Mouse (Mus musculus) limb, embryonic 11.5 days (tissue): ENCODE measurements around the gene Kank1. TPM values are rescaled to one million over a fixed set of nuclear protein-coding genes. Genes with fewer than 3 reads are reported as not detected.

Experiments used
- ATAC-seq: fragments of 200-750 bp; cut with Nextera tagmentation; 2 replicates; pipeline ENCODE4 v1.8.0; 2017; ENCODE audit warnings: low read depth; ENCODE audit not compliant: insufficient number of reproducible peaks, low FRiP score, low TSS enrichment
- DNase-seq: peaks from one replicate; pipeline ENCODE4 v3.0.0-alpha.2; 2015; ENCODE audit warnings: low spot score
- H3K27ac ChIP-seq: fragments of 300-500 bp; sonication (generic); replicated peaks from 2 replicates; pipeline ENCODE4 v1.5.1; 2014; ENCODE audit warnings: low read depth, mild to moderate bottlenecking, low read length
- H3K27me3 ChIP-seq: fragments of 300-500 bp; sonication (generic); 2 replicates; pipeline ENCODE4 v1.6.1; 2014; ENCODE audit warnings: mild to moderate bottlenecking, low read length, mixed read lengths; ENCODE audit not compliant: control insufficient read depth, insufficient read depth
- H3K36me3 ChIP-seq: fragments of 300-500 bp; sonication (generic); 2 replicates; pipeline ENCODE4 v1.6.1; 2014; ENCODE audit warnings: mild to moderate bottlenecking, low read length, moderate library complexity, mixed read lengths; ENCODE audit not compliant: control insufficient read depth, insufficient read depth
- H3K4me1 ChIP-seq: fragments of 300-500 bp; sonication (generic); 2 replicates; pipeline ENCODE4 v1.6.1; 2014; ENCODE audit warnings: low read length, mixed read lengths; ENCODE audit not compliant: control insufficient read depth, insufficient read depth
- H3K4me2 ChIP-seq: fragments of 300-500 bp; sonication (generic); 2 replicates; pipeline ENCODE4 v1.6.1; 2014; ENCODE audit warnings: low read depth, mild to moderate bottlenecking, moderate library complexity; ENCODE audit not compliant: severe bottlenecking
- H3K4me3 ChIP-seq: fragments of 300-500 bp; sonication (generic); 2 replicates; pipeline ENCODE4 v1.5.1; 2014; ENCODE audit warnings: low read depth, low read length
- H3K9ac ChIP-seq: fragments of 300-500 bp; sonication (generic); 2 replicates; pipeline ENCODE4 v1.6.1; 2014; ENCODE audit warnings: mild to moderate bottlenecking, low read length
- H3K9me3 ChIP-seq: fragments of 300-500 bp; sonication (generic); 2 replicates; pipeline ENCODE4 v1.6.1; 2016; ENCODE audit warnings: low read length; ENCODE audit not compliant: control insufficient read depth
- WGBS: fragments of 180-500 bp; shearing (Covaris S2); extraction: QIAGEN DNeasy Blood & Tissue Kit; methylation state at CpG from one replicate; pipeline ENCODE4 v1.1.7; 2014; 5-methylcytosine and 5-hydroxymethylcytosine counted together
- polyA plus RNA-seq: library from polyadenylated mRNA; unstranded; fragments of >200 nt; fragmentation: Nextera tagmentation; extraction: Ambion mirVana; gene quantifications from 2 replicates; pipeline ENCODE4 v1.2.1, GENCODE M21; 2014

Gene Kank1
- polyA plus RNA-seq, 1 experiment from 2014 or later = 41.7 TPM

DNA sequence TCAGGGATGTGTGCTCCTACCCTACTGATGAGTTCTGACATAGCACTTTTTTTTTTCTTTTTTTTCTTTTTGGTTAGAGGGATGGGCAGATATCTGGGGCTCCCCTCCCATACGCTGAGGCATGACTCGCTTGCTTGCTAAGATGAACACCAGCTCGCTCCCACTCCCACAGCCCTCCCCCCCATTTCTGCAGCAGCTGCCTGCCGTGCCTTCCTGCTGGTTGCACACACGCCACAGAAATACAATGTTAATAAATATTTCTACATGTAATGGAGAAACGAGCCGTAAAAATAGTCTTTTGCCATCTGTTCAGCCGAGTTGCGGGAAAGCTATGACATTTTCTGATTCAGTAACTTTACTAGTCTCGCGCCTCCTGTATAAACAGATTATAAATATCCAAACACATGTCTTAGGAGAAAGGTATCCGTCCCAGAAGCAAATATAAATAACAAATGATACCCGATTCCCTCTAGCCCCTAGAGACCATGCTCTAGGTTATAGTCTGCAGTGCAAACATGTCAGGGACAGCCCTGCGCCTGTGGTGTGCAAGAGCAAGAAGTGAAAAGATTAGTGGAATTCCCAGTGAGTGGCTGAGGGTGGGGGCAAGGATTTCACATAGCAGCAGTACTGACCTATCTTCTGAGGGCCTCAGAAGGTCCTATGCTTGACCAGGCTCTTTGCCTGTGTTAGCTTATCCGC lies 114.6 kb downstream of the Kank1 start:
- Histone ChIP-seq H3K4me2 (no peak overlapping the region), H3K27me3 (no peaks in the 10 kb centered on the region), H3K9ac (no peak overlapping the region), H3K27ac (no peak overlapping the region), H3K9me3 (no peaks in the 10 kb centered on the region), H3K4me1 (no peaks in the 10 kb centered on the region; the same call in 1 of the 2 replicates), H3K4me3 (no peak overlapping the region), H3K36me3 (no peaks in the 10 kb centered on the region)
- no peak for DNase-seq
- ATAC-seq = no peak
- 71% methylated on average over 15 of the region's 15 CpGs for whole genome bisulfite sequencing

DNA sequence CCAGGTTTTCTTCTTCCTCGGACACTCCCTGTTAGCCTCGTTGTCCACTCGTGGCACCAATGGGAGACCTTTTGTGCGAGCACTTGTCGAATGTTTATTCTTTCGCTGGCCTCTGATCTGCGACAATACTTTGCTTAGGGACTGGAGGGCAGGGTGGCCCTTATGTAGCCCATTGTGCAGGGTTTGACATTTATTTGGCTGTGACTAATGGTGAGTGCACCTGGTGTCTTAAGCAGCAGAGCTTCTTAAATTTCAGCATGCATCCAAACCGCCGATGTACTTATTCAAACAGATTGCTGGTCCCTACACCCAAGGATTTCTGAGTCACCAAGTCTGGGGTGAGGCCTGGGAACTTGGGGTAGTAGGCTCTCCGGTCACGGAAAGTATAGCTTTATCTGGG lies 120.3 kb downstream of the Kank1 start:
- Histone ChIP-seq H3K4me1 (peaks cover 5% of the 10 kb centered on the region; the same call in 1 of the 2 replicates), H3K9me3 (no peaks in the 10 kb centered on the region), H3K4me2 (no peak overlapping the region), H3K4me3 (no peak overlapping the region), H3K27me3 (no peaks in the 10 kb centered on the region), H3K36me3 (no peaks in the 10 kb centered on the region), H3K27ac (no peak overlapping the region), H3K9ac (no peak overlapping the region)
- ATAC-seq = no peak
- no peak for DNase-seq
- 78% methylated on average over 11 of the region's 11 CpGs for WGBS

DNA sequence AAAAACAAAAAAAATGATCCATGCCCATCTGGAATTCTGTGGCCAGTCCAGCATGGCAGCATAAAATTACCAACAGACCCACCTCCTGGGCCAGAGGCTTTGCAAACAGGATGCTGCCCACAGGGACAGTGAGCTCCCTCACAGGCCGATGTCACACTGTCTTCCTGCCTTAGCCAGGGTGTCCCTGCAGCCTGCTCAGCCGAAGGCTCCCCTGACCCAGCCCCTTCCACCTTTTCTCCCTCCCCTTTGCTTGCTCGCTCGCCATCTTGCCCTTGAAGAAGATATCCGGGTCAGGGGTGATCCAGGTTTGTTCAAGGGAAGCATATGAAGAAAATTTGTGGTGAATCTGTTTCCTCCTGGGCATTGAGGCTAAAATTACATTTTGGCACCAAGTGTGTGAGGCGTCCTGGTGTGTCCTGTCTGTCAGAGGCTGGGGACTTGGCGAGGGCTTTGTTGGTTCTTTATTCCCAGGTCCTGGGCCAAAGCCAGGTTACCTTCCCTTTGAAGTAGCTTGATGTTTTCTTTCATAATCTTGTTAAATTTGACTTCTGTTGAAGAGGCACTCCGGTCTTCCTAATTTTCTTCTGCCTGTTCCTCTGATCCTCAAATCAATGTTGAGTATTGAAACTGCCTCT lies 121.8 kb downstream of the Kank1 start:
- no peak for ATAC-seq
- Histone ChIP-seq H3K27me3 (no peaks in the 10 kb centered on the region), H3K4me1 (peaks cover 5% of the 10 kb centered on the region; the same call in 1 of the 2 replicates), H3K27ac (no peak overlapping the region), H3K9ac (no peak overlapping the region), H3K9me3 (no peaks in the 10 kb centered on the region), H3K4me2 (no peak overlapping the region), H3K4me3 (no peak overlapping the region), H3K36me3 (no peaks in the 10 kb centered on the region)
- DNase-seq = no peak
- 58% methylated on average over 8 of the region's 8 CpGs for WGBS

DNA sequence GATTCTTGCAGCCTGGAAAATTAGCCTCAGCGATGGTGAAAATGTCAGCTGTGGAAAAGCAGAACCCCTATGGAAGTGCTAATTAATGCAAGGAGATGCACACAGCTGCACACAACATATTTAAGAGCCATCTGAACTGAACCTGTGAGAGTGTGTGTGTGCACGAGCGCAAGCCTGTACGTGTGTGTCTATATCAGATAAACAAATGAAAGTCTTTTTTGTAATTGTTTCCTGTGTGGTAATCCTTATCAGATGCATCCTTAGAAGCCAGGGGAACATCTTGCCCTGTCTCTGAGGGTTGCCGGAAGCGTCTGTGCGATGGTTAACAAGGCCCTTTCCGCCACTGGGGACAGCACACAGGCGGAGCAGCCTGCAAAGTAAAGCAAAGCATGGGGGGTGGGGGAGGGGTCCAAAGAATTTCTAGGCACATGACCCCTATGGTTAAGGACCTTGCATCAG lies 123.8 kb downstream of the Kank1 start:
- Histone ChIP-seq H3K9ac (no peak overlapping the region), H3K4me1 (peaks cover 5% of the 10 kb centered on the region; the same call in 1 of the 2 replicates), H3K27me3 (no peaks in the 10 kb centered on the region), H3K4me2 (no peak overlapping the region), H3K4me3 (no peak overlapping the region), H3K27ac (no peak overlapping the region), H3K9me3 (no peaks in the 10 kb centered on the region), H3K36me3 (no peaks in the 10 kb centered on the region)
- WGBS = 32% methylated on average over 9 of the region's 9 CpGs
- DNase-seq (no peak), ATAC-seq (no peak)

DNA sequence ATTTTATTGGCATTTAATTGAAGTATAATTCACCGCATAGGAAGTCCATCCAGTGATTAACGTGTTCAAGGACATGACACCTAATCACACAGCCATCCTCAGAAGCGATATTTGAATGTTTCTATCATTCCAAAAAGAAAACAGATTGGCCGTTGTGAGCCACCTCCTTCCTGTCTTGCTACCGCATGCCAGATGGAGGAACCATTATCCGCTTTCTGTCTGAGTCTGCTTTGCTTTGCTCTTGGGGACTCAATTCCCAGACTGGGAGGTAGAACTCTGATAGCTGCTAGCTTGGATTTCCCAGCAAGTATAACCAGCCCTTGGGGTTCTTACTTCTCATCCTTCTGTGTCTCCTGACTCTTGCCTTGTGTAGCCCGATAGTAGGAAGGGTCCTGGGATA lies 125.2 kb downstream of the Kank1 start:
- H3K27ac ChIP-seq = no peak overlapping the region
- H3K27me3 ChIP-seq = no peaks in the 10 kb centered on the region
- H3K4me2 ChIP-seq = no peak overlapping the region
- H3K4me3 ChIP-seq = no peak overlapping the region
- no peak overlapping the region for H3K9ac ChIP-seq
- DNase-seq (no peak), ATAC-seq (no peak)
- H3K36me3 ChIP-seq = no peaks in the 10 kb centered on the region
- 87% methylated on average over 7 of the region's 7 CpGs for WGBS
- H3K4me1 ChIP-seq = peaks cover 5% of the 10 kb centered on the region; the same call in 1 of the 2 replicates
- no peaks in the 10 kb centered on the region for H3K9me3 ChIP-seq

DNA sequence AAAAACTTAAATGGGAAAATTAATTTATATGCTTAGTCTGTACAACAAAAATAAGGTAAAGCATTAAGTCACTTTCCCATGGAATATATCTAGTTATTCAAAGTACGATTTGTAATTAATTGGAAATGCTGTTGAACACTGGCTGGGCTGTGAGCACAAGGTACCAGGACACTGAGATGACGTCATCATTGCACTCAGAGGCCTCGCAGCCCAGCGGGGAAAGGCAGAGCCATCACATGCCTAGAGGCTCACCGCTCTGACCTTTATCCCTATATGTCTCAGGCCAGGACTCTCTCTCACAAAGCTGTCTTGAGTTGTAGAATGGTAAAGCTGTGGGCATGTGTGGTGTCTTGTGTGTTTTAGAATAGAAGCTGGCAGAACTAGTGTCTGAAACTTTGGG lies 128.9 kb downstream of the Kank1 start:
- peaks cover 2% of the 10 kb centered on the region; the same call in 1 of the 2 replicates for H3K4me1 ChIP-seq
- DNase-seq (no peak), ATAC-seq (no peak)
- H3K4me3 ChIP-seq = no peak overlapping the region
- no peak overlapping the region for H3K4me2 ChIP-seq
- H3K9me3 ChIP-seq = no peaks in the 10 kb centered on the region
- H3K9ac ChIP-seq = no peak overlapping the region
- no peaks in the 10 kb centered on the region for H3K36me3 ChIP-seq
- H3K27ac ChIP-seq = no peak overlapping the region
- WGBS = 84% methylated on average over 5 of the region's 5 CpGs
- H3K27me3 ChIP-seq = no peaks in the 10 kb centered on the region

DNA sequence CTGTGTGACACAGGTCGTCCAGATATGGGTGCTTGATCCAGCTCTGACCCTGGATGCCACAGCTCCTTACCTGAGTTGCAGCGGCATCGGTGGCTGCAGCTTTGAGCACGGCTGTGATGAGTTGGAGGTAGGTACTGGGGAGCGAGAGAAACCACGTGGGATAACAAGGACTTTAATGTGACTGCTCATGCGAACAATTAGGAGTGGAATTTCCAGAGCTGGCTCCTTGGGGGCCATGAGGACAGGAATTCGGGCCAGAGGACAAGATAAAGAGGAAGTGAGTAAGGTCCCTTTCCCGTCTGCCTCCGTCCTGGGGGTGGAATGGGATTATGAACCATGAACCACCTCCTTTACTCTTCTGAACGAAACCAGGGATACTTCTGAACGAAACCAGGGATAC lies 129.8 kb downstream of the Kank1 start:
- Histone ChIP-seq H3K9ac (no peak overlapping the region), H3K4me1 (no peaks in the 10 kb centered on the region), H3K9me3 (no peaks in the 10 kb centered on the region), H3K27ac (no peak overlapping the region), H3K4me3 (no peak overlapping the region), H3K4me2 (no peak overlapping the region), H3K36me3 (no peaks in the 10 kb centered on the region), H3K27me3 (no peaks in the 10 kb centered on the region)
- WGBS = 74% methylated on average over 12 of the region's 12 CpGs
- no peak for ATAC-seq
- no peak for DNase-seq

DNA sequence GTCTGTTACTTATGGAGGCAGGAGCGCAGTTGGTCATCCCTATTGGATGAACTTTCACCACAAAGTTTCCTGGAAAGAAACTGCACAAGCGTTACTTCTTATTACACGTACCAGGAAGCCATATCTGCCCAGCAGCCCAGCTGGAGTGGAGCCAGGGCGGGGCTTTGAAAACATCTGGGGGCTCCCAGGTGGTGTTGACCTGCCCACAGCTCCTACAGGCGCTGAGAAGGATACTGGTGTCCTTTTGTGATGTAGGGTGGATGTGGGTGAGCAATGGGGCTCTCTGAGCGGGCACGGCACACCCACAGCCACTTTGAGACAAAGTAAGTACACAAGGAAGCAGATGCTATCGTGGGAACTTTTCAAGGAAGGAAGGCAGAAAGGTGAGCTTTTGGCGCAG lies 133.7 kb downstream of the Kank1 start:
- Histone ChIP-seq H3K27ac (no peak overlapping the region), H3K36me3 (no peaks in the 10 kb centered on the region), H3K9me3 (no peaks in the 10 kb centered on the region), H3K27me3 (no peaks in the 10 kb centered on the region), H3K4me1 (peaks cover 6% of the 10 kb centered on the region), H3K4me2 (no peak overlapping the region), H3K4me3 (no peak overlapping the region), H3K9ac (no peak overlapping the region)
- DNase-seq (no peak), ATAC-seq (no peak)
- 87% methylated on average over 9 of the region's 9 CpGs for WGBS
